Mouse (Mus musculus): ENCODE results near the gene Frem1.

DNA sequence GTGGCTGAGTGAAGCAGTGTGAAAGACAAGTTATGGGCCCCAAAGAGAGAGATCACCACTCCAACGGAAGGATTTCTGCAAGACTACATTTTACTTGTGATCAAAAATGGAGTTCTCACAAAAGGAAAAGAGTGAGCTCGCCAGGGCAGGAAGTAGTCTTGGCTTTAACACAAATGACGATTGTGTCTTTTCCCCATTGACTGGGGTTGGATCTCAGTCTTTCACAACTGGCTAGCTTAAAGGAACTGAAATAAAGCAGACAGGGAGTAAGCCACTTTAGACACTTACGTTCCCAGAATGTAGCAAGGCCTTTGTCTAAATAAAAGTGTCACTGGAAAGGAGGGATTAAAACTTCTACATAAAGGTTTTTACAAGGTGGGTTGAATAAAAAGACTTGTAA is 185.0 kb downstream of the Frem1 start:
- no peak for TF ChIP-seq POLR2AphosphoS5 (IDR thresholded peaks at IDR 0.05; ENCODE audit: insufficient replicate concordance, low read depth, low read length)
- no peak for TF ChIP-seq CTCF (IDR thresholded peaks at IDR 0.05; ENCODE audit: low read depth, low read length)
- TF ChIP-seq TAL1 (conservative IDR thresholded peaks at IDR 0.05; ENCODE audit: low read depth, low read length), result no peak
